Mouse (Mus musculus) layer of hippocampus, adult 9-10 months (tissue): ENCODE data around the gene Tceal6.
A peak's percentile ranks its signal among the peaks of the same experiment; 100 is the strongest.
"Not testable (repeated sequence)": the region's sequence is repeated elsewhere in the genome, so short reads cannot be mapped to it uniquely, and the experiment has no call there.

ENCODE experiments used
- DNase-seq: peaks from one replicate; pipeline ENCODE4 v3.0.0; 2022; ENCODE audit warnings: low spot score

Tceal6 gene

DNA sequence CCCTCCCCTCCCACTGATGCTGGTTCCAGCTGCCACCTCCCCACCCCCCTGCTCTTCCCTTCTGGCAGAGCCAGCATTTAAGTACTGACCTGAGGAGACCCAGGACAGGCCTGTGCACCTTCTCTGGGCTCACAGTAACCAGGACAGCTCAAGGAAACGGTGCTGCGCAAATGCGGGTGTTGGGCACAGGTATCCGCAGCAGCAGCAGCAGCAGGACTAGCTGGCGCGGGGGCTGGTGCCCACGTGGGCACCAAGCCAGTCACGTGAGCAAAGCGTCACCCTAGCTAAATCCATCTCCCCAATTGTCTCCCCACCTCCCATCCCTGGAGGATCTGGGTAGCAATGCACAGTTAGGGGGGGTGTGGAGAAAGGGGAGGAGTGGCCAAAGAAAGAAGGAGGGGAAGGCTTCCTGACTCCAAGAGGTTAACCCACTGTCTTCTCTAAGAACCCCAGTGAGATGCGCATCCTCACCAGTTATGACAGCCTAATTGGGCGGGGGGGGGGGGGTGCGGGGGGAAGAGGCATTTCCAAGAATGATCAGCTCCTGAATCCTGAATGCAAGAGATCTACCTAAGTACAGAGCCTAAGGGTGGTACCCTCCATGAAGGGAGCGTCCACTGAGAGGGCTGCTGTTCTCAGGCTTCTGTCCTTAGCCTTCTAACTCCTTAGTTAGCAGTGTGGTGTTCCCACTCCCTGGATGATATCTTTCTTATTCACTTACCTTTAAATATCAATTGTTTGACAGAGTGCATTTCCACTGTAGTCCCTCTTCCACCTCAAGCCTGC is at the start of gene Tceal6:
Gene Tceal6 (minus strand): TSS at position 252 of the 786 bp plus-strand sequence.
- peak; percentile 3 for DNase-seq

GRCm38 (mm10) chrX:135209773-135210435 is 583 bp downstream of the Tceal6 start:
- DNase-seq, result not testable (repeated sequence)

DNA sequence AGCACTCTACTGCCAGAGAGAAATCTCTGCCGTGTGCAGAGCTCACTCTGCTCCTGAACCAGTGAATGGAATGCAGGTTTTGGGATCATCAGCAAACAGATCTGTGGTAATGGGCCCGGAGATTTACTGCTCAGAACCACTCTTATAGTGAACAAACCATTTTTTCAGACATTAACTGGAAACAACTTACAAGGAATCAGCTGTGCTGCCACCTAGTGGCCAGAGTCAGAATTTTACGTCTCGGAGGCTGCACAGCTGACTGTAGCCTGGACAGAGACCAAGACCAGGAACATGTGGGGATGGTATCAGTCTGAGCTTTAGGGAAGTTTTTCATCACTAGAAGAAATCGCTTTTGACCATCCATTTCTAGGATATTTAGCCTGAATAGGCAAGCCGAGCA is 20.6 kb downstream of the Tceal6 start:
- not testable (repeated sequence) for DNase-seq

DNA sequence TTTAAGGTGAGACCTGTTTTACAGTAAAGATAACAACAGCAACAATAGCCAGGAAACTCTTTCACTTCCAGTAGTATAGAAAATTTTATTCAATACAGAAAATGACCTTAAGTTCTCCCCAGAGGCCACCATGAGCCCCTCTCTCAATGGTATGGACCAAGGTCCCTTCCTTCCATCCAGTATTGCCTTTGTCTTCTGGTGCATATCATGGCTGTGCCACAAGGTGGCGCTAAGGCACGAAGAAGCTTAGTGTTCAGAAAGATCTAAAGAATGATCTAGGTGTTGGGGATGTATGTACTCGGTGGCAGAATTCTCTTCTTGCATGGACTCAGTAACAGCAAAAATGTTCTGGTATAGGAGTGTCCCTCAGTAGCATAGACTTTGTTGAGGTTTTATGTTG is 21.8 kb downstream of the Tceal6 start:
- not testable (repeated sequence) for DNase-seq

DNA sequence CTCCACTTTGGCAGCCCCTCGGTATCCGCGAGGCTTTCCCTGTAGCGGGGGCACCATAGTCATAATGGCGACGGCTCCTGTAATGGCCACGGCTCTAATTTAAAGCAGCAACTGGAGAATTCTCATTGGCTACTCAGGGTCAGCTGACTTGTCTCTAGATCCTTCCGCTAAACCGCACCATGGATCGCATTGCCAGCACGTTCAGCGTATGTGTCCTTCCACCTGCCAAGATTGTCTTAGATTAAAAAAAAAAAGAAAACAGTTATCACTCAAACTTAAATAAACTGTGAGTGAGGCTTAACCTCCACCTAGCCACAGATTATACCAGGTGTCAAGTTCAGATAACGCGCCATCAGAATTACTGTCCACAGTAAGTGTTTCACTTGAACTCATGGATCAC is 33.0 kb downstream of the Tceal6 start, which contains the start of gene Gm15023:
Gene Gm15023 (minus strand): TSS at position 101 of the 400 bp plus-strand sequence.
- DNase-seq, result not testable (repeated sequence)
